Mouse (Mus musculus) heart, adult 2 months (tissue): ENCODE measurements around the gene Cp. TPM values are rescaled to one million over a fixed set of nuclear protein-coding genes. Genes with fewer than 3 reads are reported as not detected.

Experiments used
- DNase-seq, 2 experiments: peaks; one replicate each; pipeline ENCODE4 v3.0.0; 2021
- H3K27ac ChIP-seq: fragments of 200-600 bp; 2 replicates; pipeline ENCODE4 v1.8.1; 2022
- H3K27me3 ChIP-seq: fragments of 200-500 bp; 2 replicates; pipeline ENCODE4 v1.6.1; 2012; ENCODE audit warnings: mild to moderate bottlenecking, low read length, inconsistent platforms, mixed read lengths; ENCODE audit not compliant: control insufficient read depth, insufficient read depth
- H3K36me3 ChIP-seq: fragments of 200-500 bp; 2 replicates; pipeline ENCODE4 v1.6.1; 2012; ENCODE audit warnings: low read length, inconsistent platforms; ENCODE audit not compliant: control insufficient read depth, insufficient read depth
- H3K4me1 ChIP-seq: fragments of 200-500 bp; 2 replicates; pipeline ENCODE4 v1.6.1; 2011; ENCODE audit warnings: low read length; ENCODE audit not compliant: control insufficient read depth, insufficient read depth
- H3K4me3 ChIP-seq: fragments of 200-600 bp; 2 replicates; pipeline ENCODE4 v1.8.1; 2022
- H3K79me2 ChIP-seq: fragments of 200-500 bp; replicated peaks from 2 replicates; pipeline ENCODE4 v1.6.1; 2012; ENCODE audit warnings: mild to moderate bottlenecking, inconsistent platforms, low read length, moderate library complexity, mixed read lengths; ENCODE audit not compliant: control insufficient read depth, insufficient read depth
- H3K9ac ChIP-seq: fragments of 200-500 bp; 2 replicates; pipeline ENCODE4 v1.6.1; 2012; ENCODE audit warnings: low read depth, mild to moderate bottlenecking, control low read depth, inconsistent platforms, low read length, mixed read lengths
- CTCF ChIP-seq: fragments of 200-600 bp; IDR thresholded peaks from 2 replicates; pipeline ENCODE4 v1.8.1; 2022; ENCODE audit warnings: antibody characterized with exemption, mild to moderate bottlenecking, moderate library complexity
- EP300 ChIP-seq: fragments of 200-500 bp; IDR thresholded peaks from 2 replicates; pipeline ENCODE4 v1.6.1; 2011; ENCODE audit warnings: low read depth, low read length, control low read depth; ENCODE audit not compliant: insufficient read depth
- POLR2A ChIP-seq: fragments of 200-500 bp; IDR thresholded peaks from 2 replicates; pipeline ENCODE4 v1.6.1; 2011; ENCODE audit warnings: mild to moderate bottlenecking, low read depth, low read length, control low read depth; ENCODE audit not compliant: insufficient read depth
- WGBS: fragments of 180-500 bp; shearing (Covaris S2); methylation state at CpG from one replicate; pipeline ENCODE4 v1.1.7; 2018; 5-methylcytosine and 5-hydroxymethylcytosine counted together
- intact Hi-C: fragments of 180-260 bp; cut with DNase I; formaldehyde crosslinking; loops from one replicate; pipeline ENCODE4 v1.15.1; 2025
- polyA plus RNA-seq: library from polyadenylated mRNA; depleted of rRNA; stranded (reverse); fragments of >200 nt; gene quantifications from 2 replicates; pipeline ENCODE4 v1.2.3, GENCODE M21; 2012
- total RNA-seq, 2 experiments: library from RNA; stranded (reverse); gene quantifications; 2 replicates each; pipeline ENCODE4 v1.2.3; 2021

The Cp gene
- total and polyA plus RNA-seq, 3 experiments: 15.4 to 49.1 (median 40.7) TPM

GRCm38 (mm10) chr3:19992388-19992787, 35.5 kb downstream of the Cp start:
- no peak overlapping the region for H3K27ac ChIP-seq
- H3K27me3 ChIP-seq: no peaks in the 10 kb centered on the region
- intact Hi-C loops: no loop called here
- WGBS: 83% methylated on average over 4 of the region's 4 CpGs
- H3K9ac ChIP-seq: no peak overlapping the region
- H3K36me3 ChIP-seq: no peaks in the 10 kb centered on the region
- H3K79me2 ChIP-seq: no peaks in the 10 kb centered on the region
- H3K4me3 ChIP-seq: no peak overlapping the region
- DNase-seq: no peak
- TF ChIP-seq EP300: no peak
- no peak for TF ChIP-seq CTCF
- no peak for TF ChIP-seq POLR2A
- no peaks in the 10 kb centered on the region for H3K4me1 ChIP-seq

- WGBS: 90% methylated on average over 2 of the region's 2 CpGs
- Histone ChIP-seq H3K36me3 (no peaks in the 10 kb centered on the region), H3K4me3 (no peak overlapping the region), H3K9ac (no peak overlapping the region), H3K27ac (no peak overlapping the region), H3K4me1 (no peaks in the 10 kb centered on the region), H3K27me3 (no peaks in the 10 kb centered on the region), H3K79me2 (no peaks in the 10 kb centered on the region)
- TF ChIP-seq CTCF (no peak), EP300 (no peak), POLR2A (no peak)
- intact Hi-C loops: no loop called here
- no peak for DNase-seq
Measured at GRCm38 (mm10) chr3:19999551-19999950, 42.7 kb downstream of the Cp start.

GRCm38 (mm10) chr3:20000806-20001205, 44.0 kb downstream of the Cp start:
- WGBS: 83% methylated on average over 4 of the region's 4 CpGs
- no peak for TF ChIP-seq POLR2A
- no peak for TF ChIP-seq EP300
- no peak for TF ChIP-seq CTCF
- Histone ChIP-seq H3K27ac (no peak overlapping the region), H3K27me3 (no peaks in the 10 kb centered on the region), H3K4me3 (no peak overlapping the region), H3K79me2 (no peaks in the 10 kb centered on the region), H3K36me3 (no peaks in the 10 kb centered on the region), H3K9ac (no peak overlapping the region), H3K4me1 (no peaks in the 10 kb centered on the region)
- no peak for DNase-seq
- intact Hi-C loops: no loop called here

- H3K9ac ChIP-seq: no peak overlapping the region
- DNase-seq: peak in 1 of 2 experiments; percentile 24
- H3K36me3 ChIP-seq: peaks cover 2% of the 10 kb centered on the region
- no peak overlapping the region for H3K27ac ChIP-seq
- intact Hi-C loops: loop anchor here (1.0 kb wide), 1 partner anchor 98 kb away; no protein-coding TSS in a partner anchor
- H3K4me1 ChIP-seq: no peaks in the 10 kb centered on the region
- TF ChIP-seq POLR2A (no peak), CTCF (peak; percentile 81)
- no peaks in the 10 kb centered on the region for H3K27me3 ChIP-seq
- no peaks in the 10 kb centered on the region for H3K79me2 ChIP-seq
- 78% methylated on average over 5 of the region's 5 CpGs for WGBS
- H3K4me3 ChIP-seq: no peak overlapping the region
Measured at GRCm38 (mm10) chr3:20002786-20003185, 45.9 kb downstream of the Cp start.

GRCm38 (mm10) chr3:20004422-20004821, 47.6 kb downstream of the Cp start:
- intact Hi-C loops: no loop called here
- H3K4me3 ChIP-seq: no peak overlapping the region

GRCm38 (mm10) chr3:20005611-20006010, 48.8 kb downstream of the Cp start:
- Histone ChIP-seq H3K4me3 (no peak overlapping the region), H3K36me3 (peaks cover 2% of the 10 kb centered on the region), H3K79me2 (no peaks in the 10 kb centered on the region), H3K27me3 (no peaks in the 10 kb centered on the region), H3K4me1 (no peaks in the 10 kb centered on the region), H3K9ac (no peak overlapping the region), H3K27ac (no peak overlapping the region)
- TF ChIP-seq POLR2A (no peak), EP300 (no peak), CTCF (no peak)
- 72% methylated on average over 1 of the region's 1 CpGs for WGBS
- no peak for DNase-seq
- intact Hi-C loops: no loop called here

More at GRCm38 (mm10) chr3:20004422-20004821, 47.6 kb downstream of the Cp start:
- WGBS: 66% methylated on average over 8 of the region's 8 CpGs
- no peaks in the 10 kb centered on the region for H3K4me1 ChIP-seq
- TF ChIP-seq POLR2A (no peak), EP300 (no peak), CTCF (no peak)
- no peak overlapping the region for H3K9ac ChIP-seq
- no peaks in the 10 kb centered on the region for H3K79me2 ChIP-seq
- no peak for DNase-seq
- no peaks in the 10 kb centered on the region for H3K27me3 ChIP-seq
- H3K36me3 ChIP-seq: peaks cover 2% of the 10 kb centered on the region
- H3K27ac ChIP-seq: no peak overlapping the region

- Histone ChIP-seq H3K4me1 (no peaks in the 10 kb centered on the region), H3K79me2 (no peaks in the 10 kb centered on the region), H3K27me3 (no peaks in the 10 kb centered on the region), H3K9ac (no peak overlapping the region), H3K4me3 (no peak overlapping the region), H3K27ac (no peak overlapping the region), H3K36me3 (peaks cover 2% of the 10 kb centered on the region)
- TF ChIP-seq CTCF: no peak
- no peak for TF ChIP-seq POLR2A
- TF ChIP-seq EP300: no peak
- WGBS: 91% methylated on average over 4 of the region's 4 CpGs
- DNase-seq: no peak
- intact Hi-C loops: no loop called here
Measured at GRCm38 (mm10) chr3:20007275-20007674, 50.4 kb downstream of the Cp start.
